Mouse (Mus musculus): Measurements from ENCODE around the gene Bmf.

DNA sequence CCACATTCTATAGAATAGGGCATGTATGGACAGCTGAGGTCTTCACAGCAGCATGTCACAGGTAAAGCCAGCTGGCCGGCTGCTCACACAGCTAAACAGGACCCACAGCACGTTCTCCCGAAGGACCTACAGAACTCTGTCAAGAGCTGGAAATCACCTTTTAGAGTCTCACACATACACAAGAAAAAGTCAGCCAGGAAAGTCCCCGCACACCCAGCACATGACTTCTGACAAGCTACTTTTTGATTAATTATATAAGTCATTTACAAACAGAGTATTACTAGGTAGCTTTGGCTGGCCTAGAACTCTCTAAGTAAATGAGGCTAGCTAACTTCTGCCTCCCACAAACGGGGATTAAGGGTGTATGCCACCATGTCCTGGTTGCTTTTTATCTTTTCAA lies 22.9 kb downstream of the Bmf start:
- TF ChIP-seq CTCF (IDR thresholded peaks at IDR 0.05; ENCODE audit: control insufficient read depth, insufficient read depth, insufficient replicate concordance, low read depth, low read length) (no peak), POLR2A (IDR thresholded peaks at IDR 0.05; ENCODE audit: control insufficient read depth, low read depth, low read length) (no peak)
